Mouse (Mus musculus): ENCODE measurements around the gene Akap13.

DNA sequence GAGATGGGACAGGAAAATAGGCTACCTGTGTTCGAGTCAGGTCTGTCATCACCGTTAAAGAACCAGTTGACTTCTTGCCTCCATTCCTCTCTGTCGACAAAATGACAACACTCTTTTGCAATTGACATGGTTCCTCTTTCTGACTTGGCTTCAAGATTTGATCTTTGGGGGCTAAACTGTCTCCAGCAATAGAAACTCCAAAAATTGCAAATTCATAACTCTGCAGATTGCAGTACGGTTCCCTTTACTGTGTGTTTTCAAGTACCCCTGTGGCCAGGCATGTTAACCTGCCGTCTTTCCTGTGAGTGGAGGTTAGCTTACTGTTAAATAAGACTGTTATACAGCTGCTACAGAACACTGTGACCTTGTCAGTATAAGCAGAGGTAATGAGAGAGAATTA lies 244.5 kb downstream of the Akap13 start:
- no peak for TF ChIP-seq POLR2A (IDR thresholded peaks at IDR 0.05; ENCODE audit: borderline replicate concordance, insufficient read depth, low read length)
- no peak for TF ChIP-seq CTCF (IDR thresholded peaks at IDR 0.05; ENCODE audit: borderline replicate concordance, insufficient read depth, low read depth, low read length)

Measured in cerebellum, adult 2 months (tissue).